Mouse (Mus musculus): ENCODE data around the gene AC140267.1.

DNA sequence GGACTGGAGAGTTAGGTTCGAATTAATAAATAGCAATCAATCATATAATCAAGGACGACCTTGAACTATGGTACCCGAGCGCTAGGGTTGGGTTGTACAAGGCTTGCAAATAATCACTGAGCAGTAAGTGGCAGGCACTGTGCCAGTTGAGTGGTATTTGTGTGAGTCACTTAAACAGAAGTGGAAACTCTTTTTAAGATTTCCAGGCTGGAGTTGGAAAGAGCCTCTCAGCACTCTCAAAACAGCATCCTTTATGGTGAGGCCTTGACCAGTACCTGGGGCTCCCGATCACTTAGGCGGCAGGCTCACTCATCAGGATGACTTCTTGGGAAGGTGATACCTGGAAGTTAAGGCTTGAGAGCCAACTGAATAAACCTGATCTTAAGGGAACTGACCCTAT, 18.6 kb downstream of the AC140267.1 start:
- no peak for TF ChIP-seq CTCF (IDR thresholded peaks at IDR 0.05; ENCODE audit: low read depth)
- no peak for TF ChIP-seq EP300 (IDR thresholded peaks at IDR 0.05; ENCODE audit: low read depth)

Data from heart, postnatal 0 days (tissue).